Mouse (Mus musculus): ENCODE data around the gene Cdhr2.

GRCm38 (mm10) chr13:54661358-54661757 is 39.9 kb upstream of the Cdhr2 start:
- TF ChIP-seq RCOR1 (IDR thresholded peaks at IDR 0.05; ENCODE audit: low read depth, low read length) (no peak), HCFC1 (IDR thresholded peaks at IDR 0.05; ENCODE audit: low read depth, low read length) (no peak), CTCF (IDR thresholded peaks at IDR 0.05 in 2 of 3, conservative IDR thresholded peaks at IDR 0.05 in 1 of 3; ENCODE audit: control insufficient read depth in 1 of 3, insufficient read depth in 1 of 3, low read depth in 2 of 3, low read length in 3 of 3, poor library complexity in 1 of 3, severe bottlenecking in 1 of 3) (no peak), UBTF (IDR thresholded peaks at IDR 0.05; ENCODE audit: borderline replicate concordance, insufficient read depth, low read depth, low read length) (no peak), MAX (IDR thresholded peaks at IDR 0.05; ENCODE audit: low read length) (no peak), ZNF384 (IDR thresholded peaks at IDR 0.05; ENCODE audit: low read depth, low read length) (no peak), POLR2A (IDR thresholded peaks at IDR 0.05; ENCODE audit: control insufficient read depth in 1 of 2, insufficient read depth in 1 of 2, low read depth in 1 of 2, low read length in 2 of 2, poor library complexity in 1 of 2) (no peak), ELF1 (IDR thresholded peaks at IDR 0.05; ENCODE audit: low read depth, low read length) (no peak), MAFK (IDR thresholded peaks at IDR 0.05; ENCODE audit: borderline replicate concordance, low read depth, low read length) (no peak), KAT2A (conservative IDR thresholded peaks at IDR 0.05; ENCODE audit: low read depth, low read length) (no peak), CHD2 (IDR thresholded peaks at IDR 0.05; ENCODE audit: low read length) (no peak), MEF2A (IDR thresholded peaks at IDR 0.05; ENCODE audit: extremely low read depth, insufficient replicate concordance, low read depth, low read length, poor library complexity, severe bottlenecking) (no peak)

Data from MEL (cell line).